Mouse (Mus musculus) ovary, postnatal 10 days (tissue): ENCODE data around the gene Tex22.

Source experiments
- DNase-seq: peaks from one replicate; pipeline ENCODE4 v3.0.0; 2022; ENCODE audit warnings: low spot score

The Tex22 gene

DNA sequence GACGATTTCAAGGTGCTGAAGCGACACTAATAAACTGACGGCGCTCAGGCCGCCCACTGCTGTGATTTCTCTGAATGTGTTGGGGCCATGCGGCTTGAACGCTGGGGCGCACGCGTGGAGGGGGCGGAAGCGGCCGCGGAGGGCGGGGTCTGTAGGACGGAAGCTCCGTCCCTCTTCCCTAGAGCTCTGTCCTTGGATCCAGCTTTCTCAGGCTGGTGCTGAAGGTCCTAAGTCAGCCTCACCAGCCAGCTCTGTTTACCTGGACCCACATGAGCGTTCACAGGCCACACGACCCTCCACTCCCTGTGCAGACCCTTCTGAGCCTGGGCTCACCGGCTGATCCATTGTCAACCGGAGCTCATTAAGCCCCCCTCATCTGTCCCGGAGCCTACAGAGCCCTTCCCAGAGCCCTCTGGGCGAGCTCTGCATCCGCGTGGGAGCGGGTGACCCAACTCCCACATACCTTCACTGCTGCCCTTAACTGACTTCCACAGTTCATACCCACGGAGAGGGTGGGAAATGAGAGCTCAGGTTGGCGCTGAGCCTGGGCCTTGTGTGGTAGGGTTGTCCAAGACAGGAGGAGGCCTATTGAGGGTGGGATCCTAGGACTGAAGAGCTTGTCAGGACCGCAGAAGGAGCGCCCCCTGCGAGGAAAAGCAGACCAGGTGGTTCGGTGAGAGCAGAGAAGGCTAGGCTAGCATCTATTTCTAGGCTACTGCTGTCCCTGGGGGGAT is at the start of gene Tex22:
TSS of gene Tex22 (plus strand) at position 174 of the 734 bp plus-strand sequence.
- DNase-seq, result peak; percentile 60

DNA sequence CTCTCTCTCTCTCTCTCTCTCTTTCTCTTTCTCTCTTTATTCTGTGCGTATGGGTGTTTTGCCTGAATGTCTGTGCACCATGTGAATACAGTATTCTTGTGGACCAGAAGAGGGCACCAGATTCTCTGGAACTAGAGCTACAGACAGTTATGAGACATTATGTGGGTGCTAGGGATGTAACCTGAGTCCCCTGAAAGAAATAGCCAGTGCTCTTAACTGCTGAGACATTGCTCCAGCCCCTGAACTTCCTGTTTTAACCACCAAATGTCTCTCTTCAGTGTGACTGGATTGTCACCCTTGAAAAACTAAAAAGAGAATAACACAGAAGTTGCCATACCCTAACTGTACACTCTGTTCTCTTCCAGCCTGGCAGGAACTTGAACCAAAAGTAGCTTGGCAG is 47.7 kb upstream of the Tex22 start:
- DNase-seq, result no peak

DNA sequence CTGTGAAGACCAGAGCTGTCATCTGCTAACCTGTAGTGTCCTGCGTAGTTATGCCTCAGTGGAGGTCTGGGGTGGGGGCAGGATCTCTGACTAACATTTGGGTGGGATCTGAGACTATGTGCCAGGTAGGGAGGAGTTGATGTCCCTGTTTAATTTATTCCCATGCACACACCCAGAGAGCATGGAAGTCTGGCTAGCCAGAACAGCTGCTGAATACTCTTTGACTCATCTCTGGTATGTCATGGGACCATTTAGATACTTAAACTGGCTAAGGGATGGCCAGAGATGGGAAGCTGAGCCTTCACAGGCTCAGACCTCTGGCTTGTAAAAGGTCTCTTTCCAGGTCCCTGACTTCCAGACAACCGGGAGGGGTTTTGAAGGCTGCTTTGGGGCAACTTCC is 46.8 kb upstream of the Tex22 start:
- DNase-seq, result no peak

DNA sequence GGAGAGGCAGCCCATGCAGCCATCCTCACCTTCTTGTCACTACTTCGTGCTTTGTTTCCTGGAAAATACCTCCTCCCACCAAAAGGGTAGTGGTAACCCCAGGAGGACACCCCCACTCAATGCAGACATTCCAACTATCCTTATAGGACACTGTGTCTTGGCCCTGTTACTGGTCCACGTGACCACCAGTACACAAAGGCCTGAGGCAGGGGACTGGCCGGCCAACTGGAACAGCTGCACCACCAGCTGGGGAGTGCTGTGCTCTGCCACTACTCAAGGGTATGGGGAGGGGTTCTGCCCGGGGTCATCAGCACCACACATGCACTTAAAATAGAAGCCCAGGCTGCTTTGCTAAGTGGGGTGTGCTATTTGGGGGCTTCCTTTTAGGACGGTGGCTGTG is 46.2 kb upstream of the Tex22 start:
- DNase-seq, result no peak

DNA sequence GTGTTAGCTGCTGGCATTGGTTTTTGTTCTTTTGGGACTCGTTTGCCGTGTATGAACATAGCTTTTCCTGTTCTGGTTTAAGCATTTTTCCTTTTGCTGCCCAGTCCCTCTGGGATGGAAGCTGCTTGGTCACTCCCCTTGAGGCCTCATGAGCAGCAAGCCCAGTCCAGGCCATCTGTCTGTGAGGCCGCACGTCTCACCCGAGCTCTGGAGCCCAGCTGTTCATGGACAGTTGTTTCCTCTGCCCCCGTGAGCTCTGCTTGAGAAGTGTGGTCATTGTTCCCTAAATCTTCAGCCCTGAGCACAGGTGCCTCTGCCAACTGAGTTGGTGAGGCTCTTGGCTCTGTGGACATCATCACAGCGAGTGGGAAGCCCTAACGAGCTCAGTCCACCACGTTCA is 45.4 kb upstream of the Tex22 start:
- DNase-seq, result no peak

DNA sequence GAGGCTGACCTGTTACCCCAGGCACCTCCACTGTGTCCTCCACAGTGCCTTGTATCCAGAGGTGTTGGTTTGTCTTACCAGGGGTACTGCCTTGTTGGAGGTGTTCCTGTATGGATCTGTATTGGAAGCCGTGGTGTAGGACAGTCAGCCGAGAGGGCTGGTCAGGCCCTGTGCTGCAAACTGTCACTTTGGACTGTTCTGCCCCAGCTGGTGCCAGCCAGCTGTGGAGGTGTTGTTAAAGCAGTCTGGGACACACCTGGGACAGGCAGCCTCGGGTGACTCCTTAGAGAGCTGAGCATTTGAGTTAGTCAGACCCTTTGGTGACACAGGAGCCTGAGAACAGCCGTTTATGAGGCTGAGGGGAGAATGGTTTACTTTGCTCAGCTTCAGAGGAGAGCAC is 44.3 kb upstream of the Tex22 start:
- no peak for DNase-seq

DNA sequence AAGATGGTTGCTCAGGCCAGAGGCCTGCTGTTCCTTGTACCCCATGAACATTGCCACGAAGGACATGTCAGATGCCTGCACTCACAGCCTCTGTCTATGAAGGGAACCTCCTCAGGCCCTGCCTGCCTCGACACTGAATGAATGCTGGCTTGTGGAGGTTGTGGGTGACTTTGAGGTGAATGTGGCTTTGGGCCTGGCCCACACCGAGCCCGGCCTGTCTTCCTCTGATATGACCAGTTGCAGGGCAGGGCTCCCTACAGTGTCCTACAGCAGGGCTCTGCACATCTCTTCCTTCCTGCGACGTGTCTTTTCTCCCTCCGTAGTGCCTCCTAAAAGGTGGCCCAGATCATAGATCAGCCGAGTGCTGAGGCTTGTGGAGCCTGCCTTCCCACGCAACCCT is 43.3 kb upstream of the Tex22 start:
- no peak for DNase-seq

DNA sequence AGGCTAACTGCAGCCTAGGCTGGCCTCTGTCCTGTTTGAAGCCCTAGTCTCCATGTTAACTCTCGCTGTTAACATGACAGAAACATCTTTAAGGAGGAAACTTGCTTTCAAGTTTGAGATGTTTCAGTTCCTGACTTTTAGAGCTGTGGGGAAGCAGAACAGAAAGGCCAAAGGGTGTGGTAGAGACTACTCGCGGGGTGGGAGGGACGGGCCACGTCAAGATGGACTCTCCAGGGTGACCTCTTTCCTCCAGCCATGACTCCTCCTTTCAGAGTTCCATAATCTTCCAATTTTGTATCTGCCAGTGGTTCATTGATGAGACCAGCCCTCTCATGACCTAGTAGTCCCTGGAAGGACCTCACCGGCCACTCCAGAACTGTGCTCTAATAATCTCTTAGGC is 42.9 kb upstream of the Tex22 start:
- no peak for DNase-seq

DNA sequence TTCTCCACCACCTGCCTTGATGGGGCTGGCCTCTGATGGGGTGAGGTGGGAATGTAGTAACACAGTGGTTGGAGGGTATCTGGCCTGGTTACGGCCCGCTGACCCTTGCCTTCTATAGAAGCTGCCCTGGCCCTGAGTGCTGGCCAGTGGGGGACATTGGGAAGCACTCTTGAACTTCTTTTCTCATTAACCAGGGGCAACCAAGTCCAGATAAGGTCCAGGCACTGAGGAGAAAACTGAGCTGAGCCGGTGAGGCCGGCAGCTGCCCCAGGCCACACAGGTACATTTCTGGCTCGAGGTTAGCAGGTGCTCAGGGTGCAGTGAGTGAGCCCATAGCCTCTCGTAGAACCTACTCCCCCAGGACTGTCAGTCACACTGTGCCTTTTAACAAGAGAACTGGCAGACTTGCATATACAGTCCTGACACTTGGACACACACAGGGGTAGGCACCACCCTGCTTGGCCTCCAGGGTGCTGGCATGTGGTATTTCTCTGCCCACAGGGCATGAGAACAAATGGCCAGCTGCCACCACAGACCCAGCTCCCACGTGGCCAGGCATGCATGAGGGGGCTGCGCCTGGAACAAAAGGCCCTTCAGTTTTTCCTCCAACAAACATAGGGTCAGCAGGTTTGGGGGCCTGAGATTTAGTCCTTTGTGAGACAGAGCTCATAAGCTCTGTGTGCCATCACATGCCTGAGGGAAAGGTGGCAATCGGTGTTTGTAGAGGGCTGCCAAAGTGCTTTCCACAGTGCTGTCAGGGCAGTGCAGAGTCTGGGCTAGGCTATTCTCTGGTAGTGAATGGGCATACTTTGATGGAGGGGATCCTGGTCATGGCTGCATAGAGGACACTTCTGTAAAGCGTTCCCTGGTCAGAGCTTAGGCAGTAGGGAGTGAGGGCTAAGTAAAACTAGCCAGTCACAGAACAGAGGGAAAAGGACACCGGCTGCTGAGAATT is 41.7 kb upstream of the Tex22 start:
- DNase-seq, result no peak

DNA sequence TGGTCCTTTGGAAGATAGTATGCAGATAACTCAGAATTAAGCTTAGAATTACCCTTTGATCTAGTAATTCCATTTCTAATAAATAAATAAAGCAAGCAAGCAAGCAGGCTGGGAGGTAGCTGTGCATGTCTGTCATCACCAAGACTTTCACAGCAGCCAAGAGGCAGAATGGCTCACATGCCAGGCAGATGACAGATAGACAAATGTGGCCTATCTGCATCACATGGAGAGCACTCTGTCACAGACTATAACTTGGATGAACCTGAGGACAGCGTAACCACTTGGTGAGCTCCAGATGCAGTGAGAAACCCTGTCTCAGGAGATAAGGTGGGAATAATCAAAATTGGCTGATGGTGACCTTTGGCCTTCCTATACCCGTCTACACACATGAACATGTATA is 39.2 kb upstream of the Tex22 start:
- no peak for DNase-seq

DNA sequence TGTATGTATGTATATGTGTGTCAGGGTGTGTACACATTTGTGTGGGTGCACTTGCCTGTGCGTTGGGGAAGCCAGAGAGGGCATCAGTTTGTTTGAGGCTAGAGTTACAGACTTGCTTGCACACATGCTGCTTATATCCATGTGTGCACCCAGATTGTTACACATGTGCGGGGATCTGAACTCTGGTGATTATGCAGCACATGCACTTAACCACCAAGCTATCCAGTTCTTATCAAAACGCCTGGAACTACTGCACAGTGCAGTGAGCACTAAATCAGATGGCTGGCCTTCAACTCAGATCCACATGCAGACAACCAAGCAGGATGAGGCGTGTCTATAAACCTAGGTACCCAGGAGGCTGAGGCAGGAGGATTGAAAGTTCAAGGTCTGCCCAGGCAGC is 37.3 kb upstream of the Tex22 start:
- DNase-seq, result no peak

DNA sequence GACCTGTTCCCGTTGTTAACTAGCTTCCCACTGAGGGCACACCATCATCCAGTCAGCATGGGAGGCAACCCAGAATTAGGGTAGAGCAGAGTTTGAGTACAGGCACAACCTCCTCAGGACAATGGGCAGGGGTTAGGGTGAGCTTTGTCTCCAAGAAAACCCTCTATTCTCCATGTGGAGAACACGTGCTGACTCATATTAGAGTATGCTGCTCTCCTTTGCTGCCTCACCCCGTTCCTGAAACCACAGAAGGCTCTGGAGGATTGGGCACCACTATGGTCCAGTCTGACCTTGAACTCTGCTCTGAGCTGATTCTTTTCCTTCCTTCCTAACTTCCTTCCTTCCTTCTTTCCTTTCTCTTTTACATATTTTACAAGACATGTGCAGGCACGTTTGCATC is 35.9 kb upstream of the Tex22 start:
- no peak for DNase-seq

DNA sequence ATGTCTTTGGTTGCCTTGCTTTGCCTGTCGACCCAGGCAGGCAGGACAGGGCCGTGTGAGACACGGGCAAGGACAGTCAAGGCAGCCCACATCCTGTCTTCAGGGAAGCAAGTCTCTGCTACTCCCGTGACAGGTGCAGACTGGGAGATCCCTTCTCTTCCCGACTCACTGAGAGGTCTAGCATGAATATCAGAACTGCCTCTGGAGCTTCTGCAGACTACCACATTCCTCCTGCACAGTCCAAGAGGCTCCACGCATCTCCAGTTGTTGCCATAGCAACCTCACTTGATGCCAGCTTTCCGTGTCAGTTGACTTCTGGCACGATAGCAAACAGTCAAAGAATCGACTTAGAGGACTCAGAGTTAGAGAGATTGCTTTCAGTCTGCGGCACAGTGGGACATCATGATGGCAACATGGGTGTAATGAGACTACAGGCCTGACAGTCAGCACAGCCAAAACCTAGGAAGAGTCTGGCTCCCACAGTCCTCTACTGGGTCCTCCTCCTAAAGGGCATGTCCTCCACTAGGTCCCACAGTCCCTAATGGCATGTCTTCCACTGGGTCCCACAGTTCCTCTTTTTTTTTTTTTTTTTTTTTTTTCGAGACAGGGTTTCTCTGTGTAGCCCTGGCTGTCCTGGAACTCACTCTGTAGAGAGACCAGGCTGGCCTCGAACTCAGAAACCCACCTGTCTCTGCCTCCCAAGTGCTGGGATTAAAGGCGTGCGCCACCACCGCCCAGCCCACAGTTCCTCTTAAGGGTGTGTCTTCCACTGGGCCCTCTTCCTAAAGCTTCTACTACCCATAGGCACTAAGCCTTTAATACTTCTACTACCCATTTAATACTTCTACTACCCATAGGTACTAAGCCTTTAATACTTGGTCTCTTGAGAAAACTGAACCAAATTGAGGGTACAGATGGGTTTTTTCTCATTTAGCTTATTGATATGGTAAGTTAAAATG is 32.5 kb upstream of the Tex22 start:
- no peak for DNase-seq

DNA sequence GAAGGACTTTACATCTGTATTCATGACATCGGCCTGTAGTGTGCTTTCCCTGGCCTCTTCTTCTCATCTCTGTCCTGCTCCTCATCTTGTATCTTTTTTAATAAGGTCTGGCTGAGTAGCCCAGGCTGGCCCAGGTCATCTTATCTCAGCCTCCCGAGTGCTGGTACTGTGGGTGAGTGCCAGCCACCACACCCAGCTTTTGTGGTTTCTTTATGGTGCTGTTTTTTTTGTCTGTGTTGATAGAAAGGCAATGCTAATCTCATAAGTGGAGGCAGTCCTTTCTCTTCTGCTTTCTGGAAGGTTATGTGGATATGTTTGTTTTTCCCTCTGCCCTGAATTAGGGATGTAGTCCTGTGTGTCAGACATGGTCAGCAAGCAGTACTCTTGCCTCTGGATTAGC is 31.8 kb upstream of the Tex22 start:
- DNase-seq, result no peak

DNA sequence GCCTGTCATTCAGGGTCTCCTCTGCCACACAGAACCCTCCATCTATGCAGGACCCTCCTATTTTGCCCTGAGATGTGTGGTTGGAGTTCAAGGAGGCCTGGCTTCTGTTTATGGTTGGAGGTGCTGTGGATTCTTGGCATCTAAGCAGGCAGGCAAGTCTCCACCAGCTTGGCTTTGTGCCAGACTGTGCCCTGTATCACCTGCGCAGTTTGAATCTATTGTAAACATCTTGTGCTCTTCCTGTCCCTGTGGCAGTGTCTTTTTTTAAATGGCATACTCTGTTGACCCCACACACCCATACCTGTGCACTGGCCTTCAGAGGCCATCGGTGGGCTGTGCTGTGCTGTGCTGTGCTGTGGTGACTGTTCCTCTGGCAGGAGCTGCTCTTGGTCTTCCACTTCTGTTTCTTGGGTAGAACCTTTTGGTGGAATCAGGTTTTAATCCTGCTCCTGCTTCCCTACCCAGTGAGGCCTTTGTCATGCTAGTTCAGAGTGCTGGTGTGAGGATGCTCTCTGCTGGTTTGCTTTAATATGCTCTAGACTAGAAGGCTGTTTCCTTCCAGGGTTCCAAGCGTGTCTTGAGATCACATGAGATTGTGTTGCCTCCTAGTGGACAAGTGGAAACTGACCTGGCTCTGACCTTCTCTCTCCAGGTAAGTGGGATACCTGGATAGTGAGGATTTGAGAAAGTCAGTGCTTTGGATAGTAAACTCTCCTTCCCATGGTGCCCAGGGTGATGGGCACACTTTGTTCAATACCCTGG is 29.2 kb upstream of the Tex22 start:
- DNase-seq, result no peak

DNA sequence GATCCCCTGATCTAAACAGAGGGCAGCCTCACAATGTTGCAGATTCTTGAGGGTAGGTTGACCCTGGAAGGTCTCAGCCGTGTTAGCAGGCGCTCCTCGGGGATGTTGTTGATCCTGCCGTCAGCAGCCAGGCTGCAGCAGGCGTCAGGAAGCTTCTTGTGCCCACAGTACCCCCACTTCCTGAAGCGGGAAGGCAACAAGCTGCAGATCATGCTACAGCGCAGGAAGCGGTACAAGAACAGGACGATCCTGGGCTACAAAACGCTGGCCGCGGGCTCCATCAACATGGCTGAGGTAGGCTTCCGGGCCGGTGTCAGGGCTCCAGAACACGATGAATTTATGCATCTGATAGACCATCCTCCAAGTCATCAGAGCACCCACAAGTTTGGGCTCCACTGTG is 27.4 kb upstream of the Tex22 start:
- DNase-seq, result no peak

DNA sequence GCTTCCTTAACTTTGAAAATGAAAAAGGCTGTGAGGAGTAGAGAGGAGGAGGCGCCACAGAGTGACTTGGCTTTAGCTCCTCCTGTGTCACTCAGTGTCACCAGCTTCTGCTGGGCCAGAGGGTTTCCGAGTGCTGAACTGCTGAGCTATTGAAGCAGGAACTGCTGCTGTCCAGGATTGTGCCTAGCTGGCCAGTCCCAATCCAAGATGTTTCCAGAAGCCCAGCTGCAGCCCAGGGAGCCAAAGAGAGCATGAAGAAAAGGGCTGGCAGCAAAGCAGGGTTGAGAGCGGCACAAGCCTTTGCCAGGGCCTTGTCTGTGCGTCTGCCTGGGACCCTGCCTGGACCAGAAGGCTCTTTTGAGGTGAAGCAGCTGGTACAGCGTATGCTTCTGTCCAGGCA is 26.2 kb upstream of the Tex22 start:
- DNase-seq, result no peak

DNA sequence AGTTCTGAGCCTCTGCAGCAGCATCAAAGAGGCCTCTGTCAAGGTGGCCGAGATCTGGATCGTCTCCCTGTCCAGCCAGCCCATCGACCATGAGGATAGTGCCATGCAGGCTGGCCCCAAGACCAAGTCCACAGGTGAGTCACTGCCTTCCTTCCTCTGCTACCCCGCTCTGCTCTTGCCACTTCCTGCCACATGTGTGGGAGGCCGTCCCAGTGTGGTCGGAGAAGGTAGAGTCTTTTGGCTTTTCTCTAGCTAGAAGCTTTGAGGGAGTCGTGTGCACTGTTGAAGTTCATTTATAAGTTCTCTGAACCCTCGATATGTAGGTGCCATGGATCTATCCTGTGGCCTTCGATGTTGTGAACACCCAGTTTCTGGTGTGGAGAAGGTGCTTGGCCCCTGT is 24.5 kb upstream of the Tex22 start:
- DNase-seq, result no peak

DNA sequence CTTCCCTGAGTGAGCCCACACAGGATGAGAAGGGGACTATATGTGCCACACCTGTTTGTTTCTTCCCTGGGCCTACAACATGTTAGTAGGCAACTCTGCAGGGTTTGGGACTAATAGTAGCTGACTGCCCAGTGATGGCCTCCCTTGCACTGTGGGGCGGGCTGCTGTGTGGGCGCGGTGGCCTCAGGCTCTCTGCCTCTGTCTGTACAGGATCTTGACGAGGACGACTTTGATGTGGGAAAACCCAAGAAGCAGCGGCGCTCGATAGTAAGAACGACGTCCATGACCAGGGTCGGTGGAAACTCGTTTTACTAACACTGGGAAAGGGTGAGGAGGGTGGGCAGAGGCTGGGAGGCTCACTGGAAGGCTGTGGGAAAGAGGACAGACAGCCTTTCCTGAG is 23.6 kb upstream of the Tex22 start:
- DNase-seq, result no peak

DNA sequence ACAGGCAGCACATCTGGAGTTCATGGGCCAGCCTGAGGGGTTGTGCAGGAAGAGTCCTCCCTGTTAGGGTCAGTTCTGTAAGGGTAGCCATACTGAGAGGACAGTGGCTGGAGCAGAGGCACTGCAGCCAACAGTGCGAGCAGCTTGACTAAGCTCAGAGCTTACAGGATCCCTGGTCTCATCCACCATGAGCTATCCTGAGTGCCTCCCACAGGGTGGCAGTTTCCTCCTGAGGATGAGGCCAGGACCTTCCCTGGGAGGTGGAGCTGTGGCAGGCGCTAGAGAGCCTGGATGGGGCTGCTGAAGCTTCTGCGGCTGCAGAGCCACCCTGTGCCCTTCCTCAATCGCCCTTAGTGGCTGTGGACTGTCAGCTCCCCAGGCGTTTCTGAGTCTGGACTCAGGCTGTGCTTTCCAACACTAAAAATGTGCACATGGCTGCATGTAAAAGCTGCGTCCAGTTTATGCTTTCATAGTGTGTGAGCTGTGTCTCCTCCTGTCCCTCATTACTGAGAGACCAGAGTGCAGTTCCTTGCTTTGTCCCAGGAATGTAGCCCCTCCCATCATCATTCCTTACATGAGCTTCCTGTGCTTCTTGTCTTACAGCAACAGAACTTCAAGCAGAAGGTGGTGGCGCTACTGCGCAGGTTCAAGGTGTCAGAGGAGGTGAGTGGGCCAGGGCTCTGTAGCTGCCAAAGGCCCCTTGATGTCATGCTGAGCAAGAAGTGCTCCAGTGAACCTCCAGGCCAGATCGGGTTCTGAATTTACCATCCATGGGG is 22.5 kb upstream of the Tex22 start:
- no peak for DNase-seq

DNA sequence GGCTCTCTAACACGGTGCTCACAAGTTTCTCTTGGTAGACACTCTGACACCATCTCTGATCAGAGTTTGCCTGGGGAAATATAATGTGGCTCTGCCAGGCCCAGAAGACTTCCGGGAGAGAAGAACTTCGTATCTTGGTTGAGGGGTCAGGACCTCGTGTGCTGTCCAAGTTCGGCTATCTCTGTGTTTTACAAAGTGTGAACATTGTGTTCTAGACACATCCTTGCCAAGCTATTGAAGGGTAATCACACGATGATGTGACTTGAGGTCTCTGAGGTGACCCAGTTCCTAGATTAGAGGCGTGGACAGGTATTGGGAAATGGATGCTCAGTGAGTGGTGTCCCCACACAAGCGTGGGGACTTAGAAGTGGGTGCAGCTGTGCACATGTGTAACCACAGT is 18.2 kb upstream of the Tex22 start:
- no peak for DNase-seq
